Mouse (Mus musculus): ENCODE results near the gene Sh3glb2. TPM values are rescaled to one million over a fixed set of nuclear protein-coding genes. Genes with fewer than 3 reads are reported as not detected.

Sh3glb2 gene
- polyA plus RNA-seq, 1 experiment from 2014 or later, result 69.4 TPM

- Histone ChIP-seq H3K4me3 (ENCODE audit: low read length) (no peak overlapping the region), H3K4me2 (replicated peaks; ENCODE audit: low read depth, low read length) (no peak overlapping the region), H3K27me3 (ENCODE audit: control insufficient read depth, insufficient read depth, low read length) (no peaks in the 10 kb centered on the region), H3K9me3 (ENCODE audit: control insufficient read depth, low read length) (no peaks in the 10 kb centered on the region), H3K27ac (ENCODE audit: low read depth, low read length) (no peak overlapping the region), H3K9ac (ENCODE audit: low read depth, low read length) (no peak overlapping the region), H3K4me1 (ENCODE audit: control insufficient read depth, insufficient read depth, low read length) (no peaks in the 10 kb centered on the region), H3K36me3 (ENCODE audit: control insufficient read depth, insufficient read depth, low read length) (peaks cover 53% of the 10 kb centered on the region)
- WGBS, result 60% methylated on average over 20 of the region's 20 CpGs
- ATAC-seq (ENCODE audit: low FRiP score, low TSS enrichment), result no peak
These were observed 40.3 kb upstream of the Sh3glb2 start for GRCm38 (mm10) chr2:30399191-30400171.

GRCm38 (mm10) chr2:30397986-30398512, 38.9 kb upstream of the Sh3glb2 start:
- 90% methylated on average over 10 of the region's 10 CpGs for WGBS
- H3K36me3 ChIP-seq (ENCODE audit: control insufficient read depth, insufficient read depth, low read length), result peaks cover 45% of the 10 kb centered on the region
- no peak for ATAC-seq (ENCODE audit: low FRiP score, low TSS enrichment)
- H3K4me2 ChIP-seq (replicated peaks; ENCODE audit: low read depth, low read length), result no peak overlapping the region
- H3K9ac ChIP-seq (ENCODE audit: low read depth, low read length), result no peak overlapping the region
- H3K4me1 ChIP-seq (ENCODE audit: control insufficient read depth, insufficient read depth, low read length), result peaks cover 7% of the 10 kb centered on the region; the same call in 1 of the 2 replicates
- no peak overlapping the region for H3K27ac ChIP-seq (ENCODE audit: low read depth, low read length)
- H3K27me3 ChIP-seq (ENCODE audit: control insufficient read depth, insufficient read depth, low read length), result no peaks in the 10 kb centered on the region
- H3K9me3 ChIP-seq (ENCODE audit: control insufficient read depth, low read length), result no peaks in the 10 kb centered on the region
- no peak overlapping the region for H3K4me3 ChIP-seq (ENCODE audit: low read length)

DNA sequence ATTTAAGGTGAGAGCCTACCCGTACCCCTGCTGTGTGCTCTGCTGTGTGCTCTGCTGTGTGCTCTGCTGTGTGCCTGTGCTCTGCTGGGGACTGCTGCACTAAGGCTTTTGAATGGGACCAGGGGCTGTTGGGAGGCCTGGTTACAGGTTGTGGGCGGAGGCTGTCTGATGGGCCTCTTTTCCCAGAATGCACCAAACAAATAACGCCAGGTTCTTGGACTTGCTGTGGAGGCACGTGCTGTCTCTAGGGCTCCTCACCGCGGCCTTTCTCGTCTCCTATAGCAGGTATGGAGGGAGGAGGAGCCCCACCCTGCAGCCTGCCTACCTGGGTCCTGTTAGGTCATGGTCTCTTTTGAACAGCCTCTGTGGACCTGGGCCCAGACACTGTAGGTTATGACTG, 37.1 kb upstream of the Sh3glb2 start:
- Histone ChIP-seq H3K9me3 (ENCODE audit: control insufficient read depth, low read length) (no peaks in the 10 kb centered on the region), H3K4me2 (replicated peaks; ENCODE audit: low read depth, low read length) (no peak overlapping the region), H3K36me3 (ENCODE audit: control insufficient read depth, insufficient read depth, low read length) (peaks cover 45% of the 10 kb centered on the region), H3K4me1 (ENCODE audit: control insufficient read depth, insufficient read depth, low read length) (peaks cover 7% of the 10 kb centered on the region), H3K9ac (ENCODE audit: low read depth, low read length) (no peak overlapping the region), H3K27me3 (ENCODE audit: control insufficient read depth, insufficient read depth, low read length) (no peaks in the 10 kb centered on the region), H3K27ac (ENCODE audit: low read depth, low read length) (no peak overlapping the region), H3K4me3 (ENCODE audit: low read length) (no peak overlapping the region)
- no peak for ATAC-seq (ENCODE audit: low FRiP score, low TSS enrichment)
- 83% methylated on average over 7 of the region's 7 CpGs for WGBS

GRCm38 (mm10) chr2:30395757-30396156, 36.6 kb upstream of the Sh3glb2 start:
- H3K9me3 ChIP-seq (ENCODE audit: control insufficient read depth, low read length), result no peaks in the 10 kb centered on the region
- no peak overlapping the region for H3K27ac ChIP-seq (ENCODE audit: low read depth, low read length)
- 89% methylated on average over 7 of the region's 7 CpGs for WGBS
- no peak overlapping the region for H3K4me2 ChIP-seq (replicated peaks; ENCODE audit: low read depth, low read length)
- H3K36me3 ChIP-seq (ENCODE audit: control insufficient read depth, insufficient read depth, low read length), result peaks cover 45% of the 10 kb centered on the region
- H3K9ac ChIP-seq (ENCODE audit: low read depth, low read length), result no peak overlapping the region
- peaks cover 7% of the 10 kb centered on the region for H3K4me1 ChIP-seq (ENCODE audit: control insufficient read depth, insufficient read depth, low read length)
- H3K4me3 ChIP-seq (ENCODE audit: low read length), result no peak overlapping the region
- no peaks in the 10 kb centered on the region for H3K27me3 ChIP-seq (ENCODE audit: control insufficient read depth, insufficient read depth, low read length)
- ATAC-seq (ENCODE audit: low FRiP score, low TSS enrichment), result no peak

DNA sequence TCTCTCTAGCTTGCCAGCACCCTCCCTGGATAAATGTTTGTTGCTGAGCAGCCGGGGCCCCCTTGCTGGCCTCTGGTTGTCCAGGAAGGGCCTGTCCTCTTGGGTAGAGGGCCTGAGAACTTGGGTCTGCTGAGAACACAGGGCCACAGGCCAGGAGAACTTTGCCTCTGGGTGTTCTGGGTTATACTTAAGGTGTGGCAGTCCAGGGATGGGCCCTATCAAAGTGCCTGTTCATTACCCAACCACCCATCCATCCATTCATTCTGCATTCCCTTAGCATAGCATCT, 34.2 kb upstream of the Sh3glb2 start:
- Histone ChIP-seq H3K9ac (ENCODE audit: low read depth, low read length) (peak overlapping the region; percentile 77), H3K9me3 (ENCODE audit: control insufficient read depth, low read length) (no peaks in the 10 kb centered on the region), H3K4me3 (ENCODE audit: low read length) (peak overlapping the region; percentile 66), H3K27me3 (ENCODE audit: control insufficient read depth, insufficient read depth, low read length) (no peaks in the 10 kb centered on the region), H3K27ac (ENCODE audit: low read depth, low read length) (peak overlapping the region; percentile 73), H3K36me3 (ENCODE audit: control insufficient read depth, insufficient read depth, low read length) (peaks cover 24% of the 10 kb centered on the region), H3K4me1 (ENCODE audit: control insufficient read depth, insufficient read depth, low read length) (peaks cover 7% of the 10 kb centered on the region), H3K4me2 (replicated peaks; ENCODE audit: low read depth, low read length) (peak overlapping the region; percentile 89)
- 58% methylated on average over 1 of the region's 1 CpGs for WGBS
- ATAC-seq (ENCODE audit: low FRiP score, low TSS enrichment), result no peak

GRCm38 (mm10) chr2:30392577-30393369, 33.6 kb upstream of the Sh3glb2 start:
- H3K27ac ChIP-seq (ENCODE audit: low read depth, low read length), result peak overlapping the region; percentile 73
- peaks cover 7% of the 10 kb centered on the region for H3K4me1 ChIP-seq (ENCODE audit: control insufficient read depth, insufficient read depth, low read length)
- peak overlapping the region; percentile 77 for H3K9ac ChIP-seq (ENCODE audit: low read depth, low read length)
- peak overlapping the region; percentile 89 for H3K4me2 ChIP-seq (replicated peaks; ENCODE audit: low read depth, low read length)
- peak overlapping the region; percentile 66 for H3K4me3 ChIP-seq (ENCODE audit: low read length)
- H3K36me3 ChIP-seq (ENCODE audit: control insufficient read depth, insufficient read depth, low read length), result peaks cover 18% of the 10 kb centered on the region
- H3K27me3 ChIP-seq (ENCODE audit: control insufficient read depth, insufficient read depth, low read length), result no peaks in the 10 kb centered on the region
- peak; percentile 78 for ATAC-seq (ENCODE audit: low FRiP score, low TSS enrichment)
- WGBS, result under 1% methylated on average over 54 of the region's 54 CpGs
- H3K9me3 ChIP-seq (ENCODE audit: control insufficient read depth, low read length), result no peaks in the 10 kb centered on the region

GRCm38 (mm10) chr2:30392114-30392576, 33.0 kb upstream of the Sh3glb2 start, which contains the start of gene Dolpp1:
Gene Dolpp1 (plus strand): TSS chr2:30392254.
- Histone ChIP-seq H3K4me2 (replicated peaks; ENCODE audit: low read depth, low read length) (peak within 1 kb of the TSS; percentile 89), H3K9me3 (ENCODE audit: control insufficient read depth, low read length) (no peaks in the 10 kb centered on the region), H3K27me3 (ENCODE audit: control insufficient read depth, insufficient read depth, low read length) (no peaks in the 10 kb centered on the region), H3K4me3 (ENCODE audit: low read length) (peak within 1 kb of the TSS; percentile 66), H3K36me3 (ENCODE audit: control insufficient read depth, insufficient read depth, low read length) (peaks cover 16% of the 10 kb centered on the region), H3K27ac (ENCODE audit: low read depth, low read length) (peak within 1 kb of the TSS; percentile 73), H3K9ac (ENCODE audit: low read depth, low read length) (peak within 1 kb of the TSS; percentile 77), H3K4me1 (ENCODE audit: control insufficient read depth, insufficient read depth, low read length) (peaks cover 7% of the 10 kb centered on the region)
- WGBS, result under 1% methylated on average over 40 of the region's 40 CpGs
- ATAC-seq (ENCODE audit: low FRiP score, low TSS enrichment), result peak; percentile 98

DNA sequence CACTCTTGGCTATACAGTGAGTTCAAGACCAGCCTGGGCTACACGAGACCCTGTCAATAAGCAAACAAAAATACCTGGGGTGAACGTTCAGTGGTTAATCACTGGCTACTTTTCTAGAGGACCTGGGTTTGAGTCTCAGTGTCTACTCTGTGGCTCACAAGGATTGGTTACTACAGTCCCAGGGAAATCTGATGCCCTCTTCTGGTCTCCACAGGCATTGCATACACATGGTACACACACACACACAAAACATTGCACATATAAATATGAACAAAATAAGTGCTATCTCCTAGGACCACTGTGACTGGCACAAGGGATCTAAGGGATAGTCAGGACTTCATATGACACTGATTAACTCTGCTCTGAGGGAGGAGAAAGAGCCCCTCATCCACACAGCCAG, 29.9 kb upstream of the Sh3glb2 start:
- no peak overlapping the region for H3K4me3 ChIP-seq (ENCODE audit: low read length)
- ATAC-seq (ENCODE audit: low FRiP score, low TSS enrichment), result no peak
- no peaks in the 10 kb centered on the region for H3K9me3 ChIP-seq (ENCODE audit: control insufficient read depth, low read length)
- WGBS, result 92% methylated on average over 2 of the region's 2 CpGs
- H3K27me3 ChIP-seq (ENCODE audit: control insufficient read depth, insufficient read depth, low read length), result no peaks in the 10 kb centered on the region
- H3K36me3 ChIP-seq (ENCODE audit: control insufficient read depth, insufficient read depth, low read length), result no peaks in the 10 kb centered on the region; the same call in 1 of the 2 replicates
- no peak overlapping the region for H3K4me2 ChIP-seq (replicated peaks; ENCODE audit: low read depth, low read length)
- H3K9ac ChIP-seq (ENCODE audit: low read depth, low read length), result no peak overlapping the region
- H3K4me1 ChIP-seq (ENCODE audit: control insufficient read depth, insufficient read depth, low read length), result peaks cover 7% of the 10 kb centered on the region
- no peak overlapping the region for H3K27ac ChIP-seq (ENCODE audit: low read depth, low read length)
